Mouse (Mus musculus): ENCODE data around the gene Gga2.
A peak's percentile ranks its signal among the peaks of the same experiment; 100 is the strongest.

Gga2 gene

GRCm38 (mm10) chr7:122020667-122021354 lies at the start of gene Gga2:
TSS of gene Gga2 (minus strand) at chr7:122021222.
- peak; percentile 80 for DNase-seq (ENCODE audit: low spot score)

GRCm38 (mm10) chr7:122067517-122068381 lies 46.7 kb upstream of the Gga2 start:
- DNase-seq (ENCODE audit: low spot score) = no peak

- DNase-seq (ENCODE audit: low spot score) = peak; percentile 96
Measured at GRCm38 (mm10) chr7:122066945-122067516, 46.0 kb upstream of the Gga2 start, which contains the start of the genes Ubfd1 and Ears2. TSS of gene Ubfd1 (plus strand) at chr7:122067175. TSS of gene Ears2 (minus strand) at chr7:122067263.

GRCm38 (mm10) chr7:122066102-122066944 lies 45.3 kb upstream of the Gga2 start:
- DNase-seq (ENCODE audit: low spot score) = no peak

GRCm38 (mm10) chr7:122065656-122066055 lies 44.6 kb upstream of the Gga2 start:
- no peak for DNase-seq (ENCODE audit: low spot score)

- DNase-seq (ENCODE audit: low spot score) = no peak
Measured at GRCm38 (mm10) chr7:122056633-122057032, 35.6 kb upstream of the Gga2 start.

GRCm38 (mm10) chr7:122050834-122051233 lies 29.8 kb upstream of the Gga2 start:
- DNase-seq (ENCODE audit: low spot score) = no peak

GRCm38 (mm10) chr7:122048191-122048590 lies 27.2 kb upstream of the Gga2 start:
- no peak for DNase-seq (ENCODE audit: low spot score)

- DNase-seq (ENCODE audit: low spot score) = peak; percentile 19
Measured at GRCm38 (mm10) chr7:122046813-122047212, 25.8 kb upstream of the Gga2 start.

GRCm38 (mm10) chr7:122045711-122046110 lies 24.7 kb upstream of the Gga2 start:
- no peak for DNase-seq (ENCODE audit: low spot score)

- peak; percentile 53 for DNase-seq (ENCODE audit: low spot score)
Measured at GRCm38 (mm10) chr7:122045181-122045634, 24.2 kb upstream of the Gga2 start.

GRCm38 (mm10) chr7:122044106-122044505 lies 23.1 kb upstream of the Gga2 start:
- DNase-seq (ENCODE audit: low spot score) = no peak

GRCm38 (mm10) chr7:122034348-122034747 lies 13.3 kb upstream of the Gga2 start:
- no peak for DNase-seq (ENCODE audit: low spot score)

GRCm38 (mm10) chr7:122033371-122033770 lies 12.3 kb upstream of the Gga2 start:
- no peak for DNase-seq (ENCODE audit: low spot score)

- DNase-seq (ENCODE audit: low spot score) = no peak
Measured at GRCm38 (mm10) chr7:122022131-122022530, 1.1 kb upstream of the Gga2 start.

- DNase-seq (ENCODE audit: low spot score) = no peak
Measured at GRCm38 (mm10) chr7:122020273-122020666, 752 bp downstream of the Gga2 start.

GRCm38 (mm10) chr7:122018978-122019377 lies 2.0 kb downstream of the Gga2 start:
- DNase-seq (ENCODE audit: low spot score) = no peak

- DNase-seq (ENCODE audit: low spot score) = no peak
Measured at GRCm38 (mm10) chr7:122018247-122018646, 2.8 kb downstream of the Gga2 start.

GRCm38 (mm10) chr7:122015734-122016133 lies 5.3 kb downstream of the Gga2 start:
- DNase-seq (ENCODE audit: low spot score) = peak; percentile 11

GRCm38 (mm10) chr7:122015105-122015504 lies 5.9 kb downstream of the Gga2 start:
- DNase-seq (ENCODE audit: low spot score) = peak; percentile 37

- no peak for DNase-seq (ENCODE audit: low spot score)
Measured at GRCm38 (mm10) chr7:122012949-122013348, 8.1 kb downstream of the Gga2 start.

GRCm38 (mm10) chr7:122012370-122012769 lies 8.7 kb downstream of the Gga2 start:
- DNase-seq (ENCODE audit: low spot score) = no peak
